Mouse (Mus musculus): ENCODE results near the gene Casp12. TPM values are rescaled to one million over a fixed set of nuclear protein-coding genes. Genes with fewer than 3 reads are reported as not detected.
"Not testable (repeated sequence)": the region's sequence is repeated elsewhere in the genome, so short reads cannot be mapped to it uniquely, and the experiment has no call there.

Gene Casp12
- 1 to 10 TPM; 6.8 to 7.0 TPM for total RNA-seq (2021)
- long read RNA-seq, experiment 1, transcript Casp12-201 (11 exons, 2,649 nt): major isoform, 7 of 10 reads
- long read RNA-seq, experiment 1, partial matches to known transcripts: 0 of 10 reads
- long read RNA-seq, experiment 1, other reads (novel, unspliced or antisense): 3 of 10 reads
- long read RNA-seq, experiment 2, partial matches to known transcripts: 0 of 4 reads
- long read RNA-seq, experiment 2, other reads (novel, unspliced or antisense): 0 of 4 reads

GRCm38 (mm10) chr9:5345291-5345898 lies at the start of gene Casp12:
Gene Casp12 (plus strand): TSS chr9:5345430.
- DNase-seq: peak; percentile 36

- DNase-seq: no peak
These were observed 48.6 kb upstream of the Casp12 start for GRCm38 (mm10) chr9:5296354-5297237.

DNA sequence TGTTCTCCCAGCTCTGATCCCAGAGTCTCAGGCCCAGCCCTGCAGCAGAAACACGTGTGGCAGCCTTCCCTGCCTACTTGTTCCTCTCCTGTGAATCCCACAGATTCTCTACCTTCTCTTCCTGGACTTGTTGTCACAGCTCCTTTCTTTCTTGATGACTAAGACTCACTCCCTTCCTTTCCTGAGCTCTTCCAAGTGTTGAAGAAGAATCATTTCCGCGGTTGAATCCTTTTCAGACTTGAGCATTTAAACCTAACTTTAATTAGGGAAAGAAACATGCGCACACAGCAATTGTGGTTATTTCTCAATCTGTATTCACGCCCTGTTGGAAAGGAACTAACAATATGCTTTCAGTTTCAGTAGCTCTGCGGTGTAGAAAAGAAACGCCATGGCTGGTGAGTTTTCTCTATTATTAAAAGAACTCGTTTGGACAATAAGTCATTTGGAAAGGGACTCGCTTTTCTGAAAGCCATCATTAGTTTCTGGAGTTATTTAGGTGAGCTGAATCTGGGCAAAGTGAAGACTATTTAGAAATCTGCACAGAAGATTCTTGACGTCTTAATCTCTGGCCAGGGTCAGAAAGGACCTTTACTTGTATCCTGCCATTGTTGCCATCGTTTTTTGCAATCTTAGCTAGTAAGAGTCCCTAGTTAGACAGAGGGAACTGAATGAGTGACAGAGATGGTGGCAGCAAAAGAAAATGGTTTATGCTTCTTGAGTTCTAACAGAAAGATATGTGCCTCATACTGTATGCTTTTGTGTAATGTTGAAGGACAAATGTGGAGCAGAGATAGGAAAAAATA lies 46.7 kb upstream of the Casp12 start, which contains the start of gene Casp1:
Casp1 (plus strand) TSS at position 189 of the 803 bp plus-strand sequence.
- DNase-seq: no peak

GRCm38 (mm10) chr9:5299132-5299381 lies 46.2 kb upstream of the Casp12 start:
- no peak for DNase-seq

DNA sequence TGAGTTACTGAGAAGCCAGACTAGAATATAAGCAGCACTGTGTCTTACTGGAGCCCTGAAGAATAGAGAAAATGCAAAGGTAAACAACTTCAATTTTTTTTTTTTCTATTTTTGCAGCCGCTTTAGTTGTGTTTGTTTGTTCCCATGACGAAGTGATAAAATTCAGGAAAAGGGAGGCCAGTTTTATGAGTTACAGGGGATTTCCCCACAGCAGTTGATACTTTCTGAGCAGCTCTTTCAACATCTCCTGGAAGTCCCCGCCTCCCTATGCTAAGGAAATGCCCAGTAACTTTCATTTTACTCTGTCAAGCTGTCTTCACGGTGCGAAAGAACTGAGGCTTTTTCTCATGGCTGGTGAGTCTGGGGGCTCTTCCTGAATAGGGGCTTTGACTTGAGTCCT lies 36.7 kb upstream of the Casp12 start, which contains the start of gene Casp4:
Casp4 (plus strand) TSS at position 268 of the 400 bp plus-strand sequence.
- DNase-seq: peak; percentile 12

DNA sequence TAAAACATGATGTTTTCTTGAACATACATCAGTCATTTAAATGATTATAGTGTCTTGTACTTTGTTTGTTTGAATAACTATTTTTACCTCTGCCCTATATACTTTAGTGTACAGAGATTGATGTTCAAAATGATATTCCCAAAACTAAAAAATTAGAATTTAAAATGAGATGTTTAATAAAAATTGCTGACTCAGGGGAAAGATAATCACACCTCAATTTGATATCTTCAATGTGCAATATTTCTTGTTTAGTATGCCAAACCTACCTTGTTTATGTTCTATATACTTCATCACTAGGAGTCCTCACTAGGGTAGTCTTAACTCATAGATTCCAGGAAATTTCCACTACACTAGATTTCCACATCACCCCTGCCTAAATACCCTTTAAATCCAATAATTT lies 35.1 kb upstream of the Casp12 start:
- DNase-seq: no peak

DNA sequence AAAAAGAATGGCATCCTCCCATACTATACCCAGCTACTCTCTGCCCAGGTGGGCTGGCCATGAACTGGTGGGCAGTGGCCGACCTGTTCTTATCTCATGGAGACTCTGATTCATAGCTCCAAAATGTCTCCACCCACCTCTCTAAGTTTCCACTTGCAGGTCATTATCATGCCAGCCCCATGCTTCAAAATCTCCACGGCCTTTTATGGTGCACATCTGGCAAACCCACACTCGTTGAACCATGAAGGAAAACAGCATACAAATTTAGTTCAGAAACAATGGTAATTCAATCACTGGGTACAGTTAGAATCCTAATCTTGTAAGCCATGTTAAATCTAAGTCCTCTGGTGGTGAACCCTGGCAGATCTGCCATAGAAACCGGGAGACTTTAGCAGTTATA lies 33.8 kb upstream of the Casp12 start:
- no peak for DNase-seq

DNA sequence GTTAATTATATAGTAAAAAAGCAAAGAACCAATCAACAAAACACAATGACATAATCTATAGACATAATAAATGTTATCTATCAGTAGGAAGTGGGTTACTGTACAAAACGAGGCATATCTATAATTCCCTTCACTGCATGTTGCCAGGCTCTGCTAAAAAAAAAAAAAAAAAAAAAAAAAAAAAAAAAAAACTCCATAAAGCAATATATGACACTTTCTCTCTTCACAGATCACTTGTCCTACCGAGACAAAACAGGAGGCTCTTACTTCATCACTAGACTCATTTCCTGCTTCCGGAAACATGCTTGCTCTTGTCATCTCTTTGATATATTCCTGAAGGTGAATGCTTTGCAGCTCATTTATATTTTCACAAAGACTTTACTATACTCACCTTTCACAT lies 17.0 kb upstream of the Casp12 start:
- no peak for DNase-seq

- DNase-seq: no peak
These were observed 12.8 kb upstream of the Casp12 start for GRCm38 (mm10) chr9:5332441-5332840.

DNA sequence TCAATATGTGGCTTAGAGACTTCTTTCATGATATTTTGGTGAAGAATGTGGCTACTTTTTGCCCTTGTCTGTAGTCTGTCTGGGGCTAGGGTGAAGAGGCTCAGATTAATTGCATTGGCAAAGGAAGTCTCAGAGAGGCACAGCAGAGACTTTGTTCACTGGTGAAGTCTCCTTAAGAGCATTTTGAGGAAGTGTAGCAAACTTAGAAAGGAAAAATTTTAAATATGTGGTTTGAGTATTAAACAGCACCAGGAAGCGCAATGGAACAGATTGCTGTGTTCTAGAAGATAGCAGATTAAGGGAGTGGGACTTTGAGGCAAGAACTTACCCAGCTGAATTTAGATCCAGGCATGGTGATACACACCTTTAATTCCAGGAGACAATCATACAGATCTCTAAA lies 11.8 kb upstream of the Casp12 start:
- DNase-seq: no peak

DNA sequence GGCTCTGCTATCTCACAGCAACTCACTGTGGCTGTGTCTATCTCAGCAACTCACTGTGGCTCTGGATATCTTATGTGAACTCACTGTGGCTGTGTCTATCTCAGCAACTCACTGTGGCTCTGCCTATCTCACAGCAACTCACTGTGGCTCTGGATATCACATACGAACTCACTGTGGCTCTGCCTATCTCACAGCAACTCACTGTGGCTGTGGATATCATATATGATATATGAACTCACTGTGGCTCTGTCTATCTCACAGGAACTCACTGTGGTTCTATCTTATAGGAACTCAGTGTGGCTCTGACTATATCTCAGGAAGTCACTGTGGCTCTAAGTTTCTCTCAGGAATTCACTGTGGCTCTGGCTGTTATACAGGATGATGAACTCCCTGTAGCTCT lies 2.1 kb upstream of the Casp12 start:
- DNase-seq: no peak

DNA sequence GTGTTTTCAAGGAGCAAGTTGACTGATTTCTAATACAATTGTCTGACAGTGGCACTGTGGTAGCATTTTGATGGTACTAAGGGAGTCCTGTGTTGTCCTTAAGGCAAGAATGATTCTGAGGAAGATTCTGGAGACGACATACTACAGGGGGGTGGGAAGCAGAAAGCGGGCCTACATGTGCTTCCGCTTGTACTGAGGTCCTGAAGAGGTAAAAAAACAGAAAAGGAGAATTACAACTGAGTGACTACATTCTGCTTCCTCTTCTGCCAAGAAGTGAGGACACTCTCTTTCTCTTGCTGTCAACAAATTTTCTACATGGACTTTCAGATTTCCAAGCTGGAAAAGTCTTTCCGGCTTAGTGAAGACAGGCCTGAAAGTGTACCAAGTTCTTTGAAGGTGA lies 1.1 kb upstream of the Casp12 start:
- DNase-seq: no peak

DNA sequence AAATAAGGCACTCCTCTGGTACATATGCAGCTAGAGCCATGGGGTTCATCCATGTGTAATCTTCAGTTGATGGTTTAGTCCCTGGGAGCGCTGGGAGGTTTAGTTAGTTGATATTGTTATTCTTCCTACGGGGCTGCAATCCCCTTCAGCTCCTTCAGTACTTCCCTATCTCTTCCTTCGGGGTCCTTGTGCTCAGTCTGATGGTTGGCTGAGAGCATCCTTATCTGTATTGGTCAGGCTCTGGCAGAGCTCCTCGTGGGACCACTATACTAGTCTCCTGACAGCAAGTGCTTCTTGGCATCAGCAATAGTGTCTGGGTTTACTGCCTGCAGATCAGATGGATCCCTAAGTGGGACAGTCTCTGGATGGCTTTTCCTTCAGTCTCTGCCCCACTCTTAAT lies 2.2 kb downstream of the Casp12 start:
- no peak for DNase-seq

DNA sequence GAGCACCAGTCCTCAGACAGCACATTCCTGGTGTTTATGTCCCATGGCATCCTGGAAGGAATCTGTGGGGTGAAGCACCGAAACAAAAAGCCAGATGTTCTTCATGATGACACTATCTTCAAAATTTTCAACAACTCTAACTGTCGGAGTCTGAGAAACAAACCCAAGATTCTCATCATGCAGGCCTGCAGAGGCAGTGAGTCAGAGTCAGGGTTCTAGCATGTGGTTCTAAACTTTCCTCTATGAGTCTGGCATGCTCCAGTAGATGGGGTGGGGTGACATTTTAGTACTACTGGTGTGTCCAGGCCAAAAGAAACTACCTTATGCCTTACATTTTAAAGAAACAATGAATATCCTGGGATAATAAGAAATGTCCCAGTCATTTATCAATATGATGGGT lies 8.4 kb downstream of the Casp12 start:
- DNase-seq: no peak

- DNase-seq: no peak
These were observed 11.6 kb downstream of the Casp12 start for GRCm38 (mm10) chr9:5356801-5357200.

DNA sequence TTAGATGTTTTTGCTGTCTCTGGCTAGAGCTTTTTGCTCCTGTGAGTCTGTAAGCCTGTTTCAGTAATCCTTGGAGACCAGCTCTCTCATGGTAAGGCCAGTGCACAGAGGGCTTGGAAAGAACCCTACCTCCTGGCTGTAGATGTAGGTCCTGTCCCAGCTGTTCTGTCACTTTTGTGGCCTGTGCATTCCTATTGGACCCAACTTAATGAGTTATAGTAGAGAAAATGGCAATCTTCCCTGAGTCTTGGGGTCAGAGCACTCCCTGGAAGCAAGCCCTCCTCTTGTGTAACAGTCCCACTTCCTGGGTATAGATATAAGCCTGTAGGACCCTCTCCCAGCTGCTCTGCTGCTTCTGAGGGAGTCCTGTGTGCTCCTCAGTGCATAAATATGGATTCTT lies 48.3 kb downstream of the Casp12 start:
- DNase-seq: no peak

DNA sequence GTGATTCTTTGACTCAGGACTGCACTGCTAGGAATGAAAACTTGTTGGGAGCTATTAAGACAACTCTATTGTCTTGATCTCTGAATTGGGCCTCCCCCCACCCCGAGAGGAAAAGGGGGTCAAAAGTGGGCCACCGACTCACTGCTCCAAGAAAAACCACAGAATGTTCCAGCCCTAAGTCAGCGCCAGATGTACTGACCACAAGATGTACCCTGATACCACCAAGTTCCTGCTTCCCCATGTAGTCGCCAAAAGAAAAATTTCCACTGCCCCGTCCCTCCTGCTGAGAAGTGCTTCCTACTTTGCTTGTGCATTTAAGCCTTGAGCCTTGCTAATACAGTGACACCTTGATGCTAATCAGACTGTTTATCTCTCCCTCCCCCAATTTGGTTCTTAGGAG lies 50.6 kb downstream of the Casp12 start:
- not testable (repeated sequence) for DNase-seq

GRCm38 (mm10) chr9:5410988-5411568 lies 65.8 kb downstream of the Casp12 start:
- no peak for DNase-seq

GRCm38 (mm10) chr9:5412446-5413111 lies 67.3 kb downstream of the Casp12 start:
- DNase-seq: no peak

GRCm38 (mm10) chr9:5417871-5418270 lies 72.6 kb downstream of the Casp12 start:
- no peak for DNase-seq

Measured in gastrocnemius, postnatal 25 days (tissue).